Mouse (Mus musculus) thymus, postnatal 25 days (tissue): ENCODE measurements around the gene Picalm.

ENCODE experiments used
- DNase-seq: peaks from one replicate; pipeline ENCODE4 v3.0.0; 2022

Gene Picalm

GRCm38 (mm10) chr7:90129732-90130392 is at the start of gene Picalm:
TSS of gene Picalm (plus strand) at chr7:90130213.
- DNase-seq, result peak; percentile 99

- DNase-seq, result no peak
Observed at GRCm38 (mm10) chr7:90083799-90084198, 46.2 kb upstream of the Picalm start.

GRCm38 (mm10) chr7:90084531-90084930 is 45.5 kb upstream of the Picalm start:
- no peak for DNase-seq

GRCm38 (mm10) chr7:90085713-90086112 is 44.3 kb upstream of the Picalm start:
- DNase-seq, result no peak

- no peak for DNase-seq
Observed at GRCm38 (mm10) chr7:90086821-90087220, 43.2 kb upstream of the Picalm start.

DNA sequence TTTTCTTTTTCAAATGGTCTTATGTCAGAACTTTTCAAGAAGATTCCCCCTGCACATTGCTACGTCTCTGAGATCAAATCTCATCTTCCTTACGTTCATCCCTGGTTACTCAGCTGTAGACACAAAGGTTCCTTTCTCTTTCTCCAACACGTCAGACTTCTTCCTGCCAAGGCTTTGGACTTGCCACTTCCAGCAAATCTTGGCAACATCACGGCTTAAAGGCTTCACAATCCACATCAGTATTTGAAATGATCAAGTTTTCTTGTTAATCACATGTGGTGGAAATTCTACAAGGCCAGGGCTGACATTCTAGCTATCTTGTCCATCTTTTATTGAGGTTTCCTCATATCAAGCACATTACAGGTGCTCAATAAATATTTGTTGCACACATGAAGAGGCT is 39.0 kb upstream of the Picalm start:
- no peak for DNase-seq

GRCm38 (mm10) chr7:90091756-90092155 is 38.3 kb upstream of the Picalm start:
- no peak for DNase-seq

- no peak for DNase-seq
Observed at GRCm38 (mm10) chr7:90092452-90093450, 37.3 kb upstream of the Picalm start.

DNA sequence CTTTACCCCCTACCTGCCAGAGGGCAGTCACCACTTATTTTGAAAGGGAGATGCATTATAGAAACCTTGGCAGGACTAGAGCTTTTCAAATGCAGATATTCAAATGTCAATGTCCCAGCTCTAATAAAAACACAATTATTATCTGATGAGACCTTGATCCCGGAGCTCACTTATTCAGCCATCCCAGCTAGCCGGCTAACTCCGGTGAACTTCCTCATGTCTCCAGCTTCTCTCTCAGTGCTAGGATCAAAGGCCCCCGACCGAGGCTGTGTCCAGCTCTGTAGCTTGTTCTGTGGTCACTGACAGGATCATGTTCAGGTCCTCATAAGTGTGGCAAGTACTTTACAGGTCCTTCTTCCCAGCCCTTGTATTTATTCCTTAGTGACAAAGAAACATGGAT is 34.9 kb upstream of the Picalm start:
- DNase-seq, result no peak

DNA sequence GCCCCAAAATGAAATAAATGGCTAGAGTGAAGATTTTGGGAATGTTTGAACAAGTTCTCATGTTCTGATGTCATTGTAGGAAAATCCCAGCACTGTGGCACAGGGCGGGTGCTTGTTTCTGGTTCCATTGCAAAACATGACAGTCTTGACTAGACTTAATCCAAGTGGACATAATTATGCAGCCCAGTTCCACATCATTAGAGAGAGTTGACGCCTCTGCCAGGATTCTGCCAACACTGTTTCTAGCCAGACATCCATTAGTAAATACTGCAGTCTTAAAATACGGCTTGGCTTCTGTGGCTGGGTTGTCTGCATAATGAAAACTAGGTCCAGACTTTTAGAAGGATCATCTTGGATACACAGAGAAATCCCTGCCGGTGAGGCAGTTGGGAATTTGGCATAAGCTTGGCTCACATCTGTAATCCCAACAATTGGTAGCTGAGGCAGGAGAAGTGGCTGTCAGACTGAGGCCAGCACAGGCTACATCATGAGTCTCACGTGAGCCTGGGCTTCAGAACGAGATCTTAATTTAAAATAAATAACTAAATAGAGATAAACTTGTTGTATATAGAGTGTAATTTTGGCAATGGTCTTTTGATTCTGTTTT is 34.1 kb upstream of the Picalm start:
- no peak for DNase-seq

DNA sequence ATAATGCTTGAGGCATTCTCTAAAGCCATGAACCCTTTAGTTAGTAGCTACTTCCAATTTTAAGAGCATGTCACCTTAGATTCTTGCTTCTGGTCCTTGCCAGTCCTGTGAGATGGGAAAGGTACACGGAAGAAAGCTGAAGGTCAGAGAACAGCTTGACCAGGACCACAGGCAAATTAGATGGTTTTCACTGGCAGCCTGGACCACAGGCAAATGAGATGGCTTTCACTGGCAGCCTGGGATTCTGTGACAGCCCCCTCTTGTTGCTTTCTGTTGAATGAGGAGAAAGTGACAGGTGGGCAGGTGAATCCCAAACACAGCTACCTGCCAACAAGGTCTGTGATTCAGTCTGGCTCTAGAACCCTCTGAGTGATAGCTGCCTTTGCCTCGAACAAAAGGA is 33.4 kb upstream of the Picalm start:
- no peak for DNase-seq

DNA sequence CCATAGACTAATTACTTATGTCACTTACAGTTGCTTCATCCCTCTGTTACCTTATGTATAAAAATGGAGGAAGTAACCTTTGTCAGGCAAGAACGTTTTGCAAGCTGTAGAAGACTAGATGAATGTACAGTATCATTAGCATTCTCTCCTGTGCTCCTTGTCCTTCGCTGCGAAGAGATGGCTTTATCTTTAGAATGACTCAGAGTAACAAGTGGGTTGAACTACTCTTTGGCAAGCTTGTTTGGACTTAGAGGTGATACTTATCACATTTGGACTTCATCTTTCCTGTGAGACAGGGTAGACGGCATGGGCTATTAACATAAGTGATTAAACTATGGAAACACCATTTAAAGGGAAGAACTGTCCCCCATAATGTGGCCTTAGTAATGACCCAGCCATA is 31.8 kb upstream of the Picalm start:
- DNase-seq, result no peak

GRCm38 (mm10) chr7:90099248-90099647 is 30.8 kb upstream of the Picalm start:
- DNase-seq, result no peak

- no peak for DNase-seq
Observed at GRCm38 (mm10) chr7:90100614-90101160, 29.3 kb upstream of the Picalm start.

GRCm38 (mm10) chr7:90116100-90116499 is 13.9 kb upstream of the Picalm start:
- no peak for DNase-seq

DNA sequence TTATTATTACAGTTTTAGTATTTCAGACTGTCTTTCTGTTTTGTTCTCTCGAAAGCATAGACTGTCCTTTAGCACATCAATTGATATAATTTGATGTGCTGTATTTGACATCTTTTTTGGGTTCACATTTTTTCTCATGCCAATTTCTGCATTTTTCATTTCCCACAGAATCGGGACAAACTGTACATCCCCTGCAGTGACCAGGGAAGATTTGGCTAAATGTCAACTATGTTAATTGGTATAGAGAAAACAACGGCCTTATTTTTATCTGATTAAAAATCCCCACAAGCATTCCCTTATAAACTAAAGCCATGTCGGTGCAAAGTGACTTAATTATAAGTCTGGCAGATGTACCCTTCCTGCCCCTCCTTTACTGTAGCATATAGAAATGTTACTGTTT is 9.9 kb upstream of the Picalm start:
- DNase-seq, result no peak

GRCm38 (mm10) chr7:90124991-90125390 is 5.0 kb upstream of the Picalm start:
- DNase-seq, result no peak

DNA sequence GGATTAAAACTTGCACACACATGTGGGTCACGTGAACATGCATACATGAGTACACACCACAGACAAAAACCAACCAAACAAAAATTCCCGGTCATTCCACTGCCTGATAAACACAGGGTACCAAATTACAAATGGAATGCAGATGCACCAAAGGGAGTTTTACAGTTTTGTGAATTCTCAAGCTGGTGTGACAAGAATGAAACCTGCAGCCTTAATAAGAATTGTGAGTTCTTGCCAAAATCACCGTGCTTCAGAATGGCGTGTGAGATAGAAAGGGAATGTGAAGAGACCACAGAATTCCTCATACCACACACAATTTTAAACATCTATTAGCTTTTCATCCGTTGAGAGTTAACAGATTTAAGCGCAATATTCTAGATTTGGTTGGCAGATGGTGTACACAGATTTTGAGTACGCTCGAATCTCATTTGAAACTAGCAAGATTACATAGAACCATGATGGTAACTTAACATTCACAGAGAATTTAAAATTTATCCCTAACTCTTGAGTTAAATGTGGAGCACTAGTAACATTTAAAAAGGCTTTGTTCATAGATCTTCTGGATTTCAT is 1.3 kb upstream of the Picalm start:
- no peak for DNase-seq

GRCm38 (mm10) chr7:90129271-90129731 is 712 bp upstream of the Picalm start:
- peak; percentile 52 for DNase-seq

- DNase-seq, result peak; percentile 51
Observed at GRCm38 (mm10) chr7:90130501-90131375, 725 bp downstream of the Picalm start.

DNA sequence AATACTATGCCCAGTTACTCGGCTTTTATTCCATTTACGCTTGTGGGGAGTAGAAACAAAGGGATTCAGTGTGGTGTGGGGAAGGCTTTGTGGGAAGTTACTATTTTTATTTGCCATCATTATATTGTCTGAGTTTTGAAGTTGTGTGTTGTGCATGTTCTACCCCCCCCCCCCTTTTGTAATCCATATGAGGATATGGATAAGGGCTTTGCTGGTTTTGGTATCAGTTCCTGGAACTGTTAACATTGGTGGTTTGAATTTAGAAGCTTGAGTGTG is 1.3 kb downstream of the Picalm start:
- DNase-seq, result no peak

GRCm38 (mm10) chr7:90131831-90132241 is 1.8 kb downstream of the Picalm start:
- no peak for DNase-seq
